Mouse (Mus musculus) neutrophil, adult 5-6 weeks (primary cell): ENCODE data around the gene Rrp1b. TPM values are rescaled to one million over a fixed set of nuclear protein-coding genes. Genes with fewer than 3 reads are reported as not detected.

Source experiments
- ATAC-seq: fragments of 151-379, 151-347 bp; 2 replicates; pipeline ENCODE4 v1.8.0; 2017; ENCODE audit warnings: mild to moderate bottlenecking, moderate TSS enrichment; ENCODE audit not compliant: insufficient number of reproducible peaks, poor library complexity, low FRiP score, severe bottlenecking; ENCODE audit errors: extremely low read depth
- total RNA-seq: library from RNA; stranded (forward); fragments of 200-1000 nt; gene quantifications from 2 replicates; pipeline ENCODE4 v1.2.3, GENCODE M21; 2017

The Rrp1b gene
- total RNA-seq, 1 experiment from 2014 or later, result 23.0 TPM

DNA sequence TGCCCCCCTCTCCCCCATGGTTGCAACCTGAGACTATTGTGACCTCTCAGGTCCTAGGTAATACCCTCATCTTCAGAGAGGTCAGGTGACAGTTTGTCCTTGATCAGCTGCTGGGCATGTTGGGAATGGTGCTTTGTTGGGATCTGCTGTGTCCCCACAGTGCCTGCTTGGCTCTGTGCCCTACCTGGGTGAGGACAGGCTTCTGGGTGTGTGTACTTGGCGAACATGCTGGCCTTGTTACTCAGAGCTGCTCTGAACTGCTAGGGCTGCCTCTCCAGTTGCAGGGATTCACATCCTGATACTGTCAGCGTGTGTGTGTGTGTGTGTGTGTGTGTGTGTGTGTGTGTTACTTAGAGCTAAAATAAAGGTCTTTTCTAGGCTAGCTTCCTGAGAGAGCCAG is 74.5 kb downstream of the Rrp1b start:
- no peak for ATAC-seq

- ATAC-seq, result no peak
These were observed 75.3 kb downstream of the Rrp1b start for GRCm38 (mm10) chr17:32110980-32111780.

Other genes starting within 250 kb of the Rrp1b start
- 79.1 and 90.7 TPM in 2 replicates for gene Sik1, start 180.3 kb upstream of the Rrp1b start, total RNA-seq
- gene Hsf2bp, start 249 bp downstream of the Rrp1b start, total RNA-seq, result not detected in 2 replicates
- gene Notch3, start 130.8 kb downstream of the Rrp1b start, total RNA-seq, result not detected in 2 replicates
- 0.37 and 0.58 TPM in 2 replicates for gene Ephx3, start 153.4 kb downstream of the Rrp1b start, total RNA-seq
- 70.2 and 73.6 TPM in 2 replicates for gene Brd4, start 248.6 kb downstream of the Rrp1b start, total RNA-seq